Mouse (Mus musculus) heart, embryonic 10.5 days (tissue): ENCODE results near the gene Cdca7l. TPM values are rescaled to one million over a fixed set of nuclear protein-coding genes. Genes with fewer than 3 reads are reported as not detected.
"Not testable (repeated sequence)": the region's sequence is repeated elsewhere in the genome, so short reads cannot be mapped to it uniquely, and the experiment has no call there.

Experiments used
- DNase-seq: peaks from one replicate; pipeline ENCODE4 v3.0.0-alpha.2; 2017; ENCODE audit warnings: low spot score
- H3K27ac ChIP-seq: fragments of 300-500 bp; sonication (generic); 2 replicates; pipeline ENCODE4 v1.5.1; 2016; ENCODE audit warnings: mild to moderate bottlenecking
- H3K27me3 ChIP-seq: fragments of 300-500 bp; sonication (generic); 2 replicates; pipeline ENCODE4 v1.6.1; 2016; ENCODE audit warnings: mild to moderate bottlenecking; ENCODE audit not compliant: poor library complexity, insufficient read depth, severe bottlenecking
- H3K36me3 ChIP-seq: fragments of 300-500 bp; sonication (generic); 2 replicates; pipeline ENCODE4 v1.6.1; 2016; ENCODE audit warnings: mild to moderate bottlenecking, moderate library complexity
- H3K4me1 ChIP-seq: fragments of 300-500 bp; sonication (generic); 2 replicates; pipeline ENCODE4 v1.6.1; 2016; ENCODE audit warnings: mild to moderate bottlenecking
- H3K4me3 ChIP-seq: fragments of 300-500 bp; sonication (generic); 2 replicates; pipeline ENCODE4 v1.5.1; 2016; ENCODE audit warnings: mild to moderate bottlenecking, moderate library complexity
- H3K9me3 ChIP-seq: fragments of 300-500 bp; sonication (generic); 2 replicates; pipeline ENCODE4 v1.6.1; 2016; ENCODE audit warnings: mild to moderate bottlenecking, moderate library complexity
- WGBS: fragments of 180-500 bp; shearing (Covaris S2); methylation state at CpG from one replicate; pipeline ENCODE4 v1.1.7; 2016; 5-methylcytosine and 5-hydroxymethylcytosine counted together
- polyA plus RNA-seq: library from polyadenylated mRNA; unstranded; fragments of >200 nt; fragmentation: Nextera tagmentation; extraction: Ambion mirVana; gene quantifications from 2 replicates; pipeline ENCODE4 v1.2.1, GENCODE M21; 2016

The Cdca7l gene
- 18.5 and 30.7 TPM in 2 replicates for polyA plus RNA-seq

GRCm38 (mm10) chr12:117803989-117804388 is at the start of gene Cdca7l:
Gene Cdca7l (plus strand): TSS chr12:117804289.
- H3K4me1 ChIP-seq, H3K27ac ChIP-seq, H3K4me3 ChIP-seq, H3K9me3 ChIP-seq, DNase-seq, H3K36me3 ChIP-seq: not testable (repeated sequence)
- WGBS, result 83% methylated on average over 1 of the region's 6 CpGs
- H3K27me3 ChIP-seq, result peaks cover 17% of the 10 kb centered on the region

- WGBS, result 49% methylated on average over 7 of the region's 7 CpGs
- Histone ChIP-seq H3K36me3 (0 out of 2 replicates have a peak, but pooled peaks cover 4% of the 10 kb centered on the region), H3K4me3 (no peak overlapping the region), H3K4me1 (peaks cover 41% of the 10 kb centered on the region), H3K9me3 (no peaks in the 10 kb centered on the region), H3K27ac (no peak overlapping the region), H3K27me3 (no peaks in the 10 kb centered on the region)
- peak; percentile 77 for DNase-seq
Measured at GRCm38 (mm10) chr12:117756010-117756409, 48.1 kb upstream of the Cdca7l start.

DNA sequence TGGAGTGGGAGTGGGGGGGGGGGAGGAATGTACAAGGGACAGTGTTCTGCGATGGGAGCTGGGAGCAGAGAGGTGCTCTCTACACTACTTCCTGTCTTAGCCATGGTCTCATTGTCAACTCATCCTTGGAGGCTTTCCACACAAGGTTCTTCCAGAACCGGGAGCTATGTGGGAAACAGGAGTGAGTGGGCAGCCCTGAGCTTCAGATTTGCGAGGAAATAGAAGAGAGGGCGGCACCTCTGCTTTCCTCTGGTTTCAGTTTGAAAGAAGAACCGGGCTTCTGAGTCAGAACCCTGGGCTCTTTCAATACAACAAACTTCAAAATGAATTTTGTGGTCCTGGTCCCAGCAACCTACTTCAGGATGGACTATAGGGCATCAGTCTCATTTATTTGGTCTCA is 43.7 kb upstream of the Cdca7l start:
- 80% methylated on average over 5 of the region's 5 CpGs for WGBS
- Histone ChIP-seq H3K9me3 (no peaks in the 10 kb centered on the region), H3K27me3 (no peaks in the 10 kb centered on the region), H3K36me3 (0 out of 2 replicates have a peak, but pooled peaks cover 4% of the 10 kb centered on the region), H3K4me3 (no peak overlapping the region), H3K27ac (no peak overlapping the region), H3K4me1 (peaks cover 25% of the 10 kb centered on the region)
- DNase-seq, result peak; percentile 39

DNA sequence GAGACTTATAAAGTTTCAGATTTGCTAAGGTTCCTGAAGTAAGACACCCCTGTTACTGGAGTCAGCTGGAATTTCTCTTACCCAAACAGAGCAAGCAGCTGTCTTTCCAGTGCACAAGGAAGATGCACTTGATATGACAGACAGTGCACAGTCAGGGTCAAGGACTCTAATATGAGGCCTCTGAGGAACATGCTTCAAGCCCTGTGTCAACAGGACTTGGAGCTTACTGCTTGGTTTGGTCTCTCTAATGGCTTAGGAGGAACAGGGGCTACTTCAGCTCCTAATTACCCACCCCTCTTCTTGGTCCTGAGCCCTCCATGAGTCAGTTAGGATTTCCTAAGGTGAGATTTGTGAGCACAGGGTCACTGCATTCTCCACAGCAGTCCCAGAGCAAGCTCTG is 43.2 kb upstream of the Cdca7l start:
- H3K27me3 ChIP-seq, result no peaks in the 10 kb centered on the region
- 0 out of 2 replicates have a peak, but pooled peaks cover 4% of the 10 kb centered on the region for H3K36me3 ChIP-seq
- DNase-seq, result peak; percentile 64
- peaks cover 22% of the 10 kb centered on the region for H3K4me1 ChIP-seq
- no peak overlapping the region for H3K27ac ChIP-seq
- no peaks in the 10 kb centered on the region for H3K9me3 ChIP-seq
- H3K4me3 ChIP-seq, result no peak overlapping the region

DNA sequence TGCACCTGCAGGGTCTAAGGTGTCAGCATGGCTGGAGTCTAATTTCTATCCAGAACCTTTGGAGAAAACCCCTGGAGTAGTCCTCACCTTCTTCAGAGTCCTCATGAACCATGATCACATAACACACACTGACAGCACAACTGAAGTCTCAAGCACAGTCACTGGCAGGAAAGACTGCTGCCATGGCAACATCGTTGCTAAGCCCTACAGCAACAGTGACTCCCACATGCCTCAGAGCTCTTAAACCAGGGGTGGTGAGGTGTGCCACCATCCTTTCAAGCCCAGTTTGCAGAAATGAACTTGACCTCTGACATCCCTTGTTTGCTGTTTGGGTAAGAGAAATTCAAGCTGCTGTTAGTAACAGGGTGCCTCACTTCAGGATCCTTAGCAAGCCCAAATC is 42.4 kb upstream of the Cdca7l start:
- H3K9me3 ChIP-seq, result no peaks in the 10 kb centered on the region
- no peak overlapping the region for H3K4me3 ChIP-seq
- 0 out of 2 replicates have a peak, but pooled peaks cover 4% of the 10 kb centered on the region for H3K36me3 ChIP-seq
- H3K27ac ChIP-seq, result no peak overlapping the region
- peaks cover 18% of the 10 kb centered on the region for H3K4me1 ChIP-seq
- 37% methylated on average over 1 of the region's 1 CpGs for WGBS
- H3K27me3 ChIP-seq, result no peaks in the 10 kb centered on the region
- DNase-seq, result no peak

DNA sequence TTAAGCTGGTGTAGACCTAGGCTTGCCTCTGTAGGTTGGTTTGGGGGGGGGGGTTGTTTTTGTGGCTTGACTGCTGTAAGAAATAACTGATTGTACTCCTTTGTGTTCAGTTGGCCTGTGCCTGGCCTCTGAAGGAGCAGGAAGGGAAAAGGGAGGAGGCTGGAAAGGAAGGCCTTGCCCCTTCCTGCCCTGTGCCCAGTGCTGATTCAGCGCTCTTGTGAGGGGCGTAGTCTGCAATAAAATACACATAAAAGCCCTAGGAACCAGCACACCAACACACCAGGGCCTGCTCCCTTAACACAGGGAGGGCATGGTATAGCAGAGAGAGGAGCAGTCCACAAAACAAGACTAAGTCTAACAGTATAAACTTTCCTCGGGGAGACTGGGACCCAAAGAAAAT is 40.8 kb upstream of the Cdca7l start:
- Histone ChIP-seq H3K27me3 (no peaks in the 10 kb centered on the region), H3K4me1 (peaks cover 18% of the 10 kb centered on the region), H3K27ac (peak overlapping the region; percentile 49; the same call in 1 of the 2 replicates), H3K4me3 (no peak overlapping the region), H3K9me3 (no peaks in the 10 kb centered on the region), H3K36me3 (no peaks in the 10 kb centered on the region)
- 69% methylated on average over 3 of the region's 3 CpGs for WGBS
- no peak for DNase-seq

DNA sequence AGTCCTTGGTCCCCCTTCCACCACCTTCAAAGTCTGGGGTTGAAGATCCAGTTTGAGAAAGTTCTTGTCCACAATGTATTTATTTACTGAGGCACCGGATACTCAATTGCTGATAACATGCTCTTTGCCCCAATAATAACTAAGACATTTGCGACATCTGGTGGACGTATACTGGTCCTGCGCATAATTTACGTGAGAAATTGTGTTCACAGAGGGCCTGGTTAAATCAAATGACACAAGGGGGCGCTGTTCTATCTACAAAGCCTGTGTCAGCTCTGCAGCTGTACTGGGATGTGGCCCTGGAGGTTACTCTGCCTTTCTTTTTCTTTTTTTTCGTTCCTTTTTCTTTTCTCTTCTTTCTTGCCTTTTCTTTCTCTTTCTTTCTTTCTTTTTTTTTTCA is 39.2 kb upstream of the Cdca7l start:
- no peaks in the 10 kb centered on the region for H3K9me3 ChIP-seq
- peaks cover 16% of the 10 kb centered on the region for H3K4me1 ChIP-seq
- DNase-seq, result no peak
- no peaks in the 10 kb centered on the region for H3K36me3 ChIP-seq
- H3K4me3 ChIP-seq, result no peak overlapping the region
- 7% methylated on average over 7 of the region's 7 CpGs for WGBS
- H3K27ac ChIP-seq, result no peak overlapping the region
- H3K27me3 ChIP-seq, result no peaks in the 10 kb centered on the region

DNA sequence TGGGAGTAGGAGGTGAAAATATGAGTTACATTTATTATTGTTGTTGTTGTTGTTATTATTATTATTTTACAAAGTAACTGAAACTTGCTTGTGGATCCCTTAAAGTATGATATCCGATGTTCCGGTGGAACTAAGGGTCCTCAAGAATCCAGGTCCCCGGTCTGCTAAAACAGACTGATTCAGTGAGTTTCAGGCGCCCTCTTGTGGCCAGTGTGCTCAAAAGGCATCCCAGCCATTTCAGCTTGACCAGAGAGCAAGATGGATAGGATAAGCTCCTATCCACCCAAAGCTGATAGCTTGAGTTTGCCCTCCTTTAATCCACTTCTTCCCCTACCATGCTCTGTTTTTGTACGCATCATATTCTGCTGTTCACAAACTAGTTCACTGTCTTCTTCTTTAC is 35.0 kb upstream of the Cdca7l start:
- DNase-seq, result peak; percentile 83
- Histone ChIP-seq H3K27me3 (no peaks in the 10 kb centered on the region), H3K36me3 (no peaks in the 10 kb centered on the region), H3K9me3 (no peaks in the 10 kb centered on the region), H3K4me3 (no peak overlapping the region), H3K4me1 (no peaks in the 10 kb centered on the region), H3K27ac (no peak overlapping the region)
- 3% methylated on average over 5 of the region's 5 CpGs for WGBS

- 51% methylated on average over 2 of the region's 2 CpGs for WGBS
- H3K4me3 ChIP-seq, result no peak overlapping the region
Measured at GRCm38 (mm10) chr12:117770211-117770610, 33.9 kb upstream of the Cdca7l start.

DNA sequence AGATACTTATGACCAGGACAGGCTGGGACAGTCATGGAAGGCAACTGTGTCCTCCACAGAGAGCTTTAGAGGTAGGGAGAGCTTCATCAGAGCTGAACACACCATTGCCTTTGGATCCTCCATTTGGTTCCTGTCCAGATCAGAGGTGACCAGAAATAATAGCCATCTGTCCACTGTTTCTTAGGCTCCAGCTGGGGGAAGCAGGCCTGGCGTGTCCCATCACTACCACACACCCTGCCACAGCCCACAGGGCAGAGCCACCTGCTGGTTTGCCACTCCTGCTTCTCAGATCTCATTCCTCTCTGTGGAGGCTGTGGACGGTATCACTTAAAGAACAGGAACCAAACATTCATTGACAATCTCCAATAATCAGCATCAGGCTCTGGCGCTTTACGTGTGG is 32.9 kb upstream of the Cdca7l start:
- Histone ChIP-seq H3K27me3 (no peaks in the 10 kb centered on the region), H3K36me3 (no peaks in the 10 kb centered on the region), H3K4me3 (no peak overlapping the region), H3K9me3 (no peaks in the 10 kb centered on the region), H3K4me1 (no peaks in the 10 kb centered on the region), H3K27ac (no peak overlapping the region)
- 84% methylated on average over 4 of the region's 4 CpGs for WGBS
- DNase-seq, result no peak

More at GRCm38 (mm10) chr12:117770211-117770610, 33.9 kb upstream of the Cdca7l start:
- DNase-seq, result no peak
- no peaks in the 10 kb centered on the region for H3K27me3 ChIP-seq
- H3K27ac ChIP-seq, result no peak overlapping the region
- no peaks in the 10 kb centered on the region for H3K4me1 ChIP-seq
- no peaks in the 10 kb centered on the region for H3K36me3 ChIP-seq
- H3K9me3 ChIP-seq, result no peaks in the 10 kb centered on the region

DNA sequence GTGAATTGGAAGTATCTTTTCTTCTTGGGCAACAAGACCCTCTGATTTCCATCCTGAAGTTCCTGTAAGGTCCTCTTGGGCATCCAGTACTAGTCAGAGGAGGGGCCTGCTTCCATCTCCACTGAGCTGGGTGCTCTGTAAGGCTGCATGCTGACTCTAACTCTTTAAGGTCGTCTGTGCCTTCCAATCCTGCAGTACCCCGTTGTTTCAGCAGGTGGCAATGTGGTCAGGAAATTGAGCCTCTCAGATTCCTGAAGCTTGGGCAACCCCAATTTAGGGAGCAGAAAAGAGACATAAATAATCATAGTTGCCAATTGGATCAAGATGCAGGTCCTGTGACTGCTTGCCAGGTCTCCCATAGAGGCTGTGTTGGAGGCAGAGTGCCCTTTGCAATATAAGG is 31.5 kb upstream of the Cdca7l start:
- H3K4me1 ChIP-seq, result no peaks in the 10 kb centered on the region
- no peaks in the 10 kb centered on the region for H3K36me3 ChIP-seq
- DNase-seq, result no peak
- no peaks in the 10 kb centered on the region for H3K9me3 ChIP-seq
- no peak overlapping the region for H3K27ac ChIP-seq
- H3K4me3 ChIP-seq, result no peak overlapping the region
- no peaks in the 10 kb centered on the region for H3K27me3 ChIP-seq
- WGBS, result 1% methylated on average over 2 of the region's 2 CpGs

DNA sequence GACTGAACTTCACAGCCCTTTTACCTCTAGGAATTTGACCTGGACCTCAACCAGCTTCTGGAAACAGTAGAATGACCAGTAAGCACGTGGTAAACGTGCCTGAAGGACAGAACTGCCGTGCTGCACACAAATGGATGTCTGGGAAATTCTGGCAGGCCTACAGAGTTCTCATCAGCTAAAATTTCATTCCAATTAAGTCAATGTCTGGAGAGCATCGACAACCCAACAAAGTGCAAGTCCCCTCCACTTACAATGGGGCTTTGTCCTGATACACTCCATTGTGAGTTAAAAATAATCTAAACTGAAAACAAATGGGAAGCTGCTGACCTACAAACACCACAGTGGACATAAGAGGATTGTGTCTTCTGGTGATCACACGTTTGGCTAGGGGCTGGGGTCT is 27.2 kb upstream of the Cdca7l start:
- 61% methylated on average over 5 of the region's 5 CpGs for WGBS
- Histone ChIP-seq H3K4me1 (no peaks in the 10 kb centered on the region), H3K36me3 (no peaks in the 10 kb centered on the region), H3K27me3 (no peaks in the 10 kb centered on the region), H3K9me3 (no peaks in the 10 kb centered on the region), H3K4me3 (no peak overlapping the region), H3K27ac (no peak overlapping the region)
- DNase-seq, result no peak

- Histone ChIP-seq H3K4me3 (no peak overlapping the region), H3K36me3 (no peaks in the 10 kb centered on the region), H3K4me1 (no peaks in the 10 kb centered on the region), H3K9me3 (no peaks in the 10 kb centered on the region), H3K27ac (no peak overlapping the region), H3K27me3 (no peaks in the 10 kb centered on the region)
- 47% methylated on average over 2 of the region's 2 CpGs for WGBS
- no peak for DNase-seq
Measured at GRCm38 (mm10) chr12:117781360-117781759, 22.7 kb upstream of the Cdca7l start.

GRCm38 (mm10) chr12:117783426-117783825 is 20.7 kb upstream of the Cdca7l start:
- 74% methylated on average over 1 of the region's 1 CpGs for WGBS
- Histone ChIP-seq H3K4me1 (peaks cover 2% of the 10 kb centered on the region), H3K27ac (no peak overlapping the region), H3K27me3 (peaks cover 9% of the 10 kb centered on the region; the same call in 1 of the 2 replicates), H3K9me3 (no peaks in the 10 kb centered on the region), H3K36me3 (no peaks in the 10 kb centered on the region), H3K4me3 (no peak overlapping the region)
- DNase-seq, result no peak
